Mouse (Mus musculus): ENCODE data around the gene Utp15.

GRCm38 (mm10) chr13:98210137-98210536 is 52.7 kb downstream of the Utp15 start:
- TF ChIP-seq CTCF (IDR thresholded peaks at IDR 0.05; ENCODE audit: low read depth, low read length), result no peak
- no peak for TF ChIP-seq POLR2A (IDR thresholded peaks at IDR 0.05; ENCODE audit: borderline replicate concordance, low read depth, low read length)

Measured in bone marrow macrophage, adult 2 months (primary cell).